Mouse (Mus musculus) 416B (cell line): ENCODE measurements around the gene Fmnl3.

ENCODE experiments used
- DNase-seq: peaks from one replicate; pipeline ENCODE4 v3.0.0; 2011; ENCODE audit warnings: low read depth

Gene Fmnl3

DNA sequence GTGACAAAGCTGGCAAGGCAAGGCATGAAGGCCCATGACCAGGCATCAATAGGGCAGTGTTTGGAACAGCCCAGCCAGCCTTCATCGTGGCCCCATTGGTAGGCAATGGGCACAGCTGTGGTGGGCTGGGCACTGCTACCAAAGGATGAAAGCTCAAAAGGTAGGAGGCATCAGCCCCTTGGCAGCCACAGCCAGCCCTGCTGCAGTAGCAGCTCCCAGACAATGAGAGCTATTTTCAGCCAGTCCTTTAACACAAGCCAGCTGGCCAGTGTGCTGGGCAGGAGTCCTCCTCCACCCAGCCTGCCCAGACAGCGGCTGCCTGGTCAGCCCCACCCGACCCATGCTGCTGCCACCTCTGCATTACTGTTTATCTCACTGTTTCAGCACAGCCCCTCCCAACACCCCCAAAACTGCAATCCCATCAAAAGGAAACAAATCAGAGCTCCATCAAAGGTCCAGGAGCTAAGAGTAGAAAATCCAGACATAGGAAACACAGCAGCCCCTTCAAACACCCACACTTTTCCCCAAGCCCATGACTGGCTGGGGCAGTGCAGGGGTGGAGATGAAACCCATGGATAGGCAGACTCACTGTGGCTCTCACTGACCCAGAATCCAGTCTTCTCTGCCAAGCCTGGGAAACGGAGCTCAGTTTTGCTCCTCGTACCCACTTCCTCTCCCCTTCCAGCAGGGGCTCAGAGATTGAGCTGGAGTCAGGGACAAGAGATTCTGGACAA lies 26.7 kb downstream of the Fmnl3 start:
- no peak for DNase-seq

GRCm38 (mm10) chr15:99342194-99342981 lies 27.9 kb downstream of the Fmnl3 start:
- DNase-seq, result no peak

- peak; percentile 94 for DNase-seq
Observed at GRCm38 (mm10) chr15:99341102-99341501, 29.2 kb downstream of the Fmnl3 start.

DNA sequence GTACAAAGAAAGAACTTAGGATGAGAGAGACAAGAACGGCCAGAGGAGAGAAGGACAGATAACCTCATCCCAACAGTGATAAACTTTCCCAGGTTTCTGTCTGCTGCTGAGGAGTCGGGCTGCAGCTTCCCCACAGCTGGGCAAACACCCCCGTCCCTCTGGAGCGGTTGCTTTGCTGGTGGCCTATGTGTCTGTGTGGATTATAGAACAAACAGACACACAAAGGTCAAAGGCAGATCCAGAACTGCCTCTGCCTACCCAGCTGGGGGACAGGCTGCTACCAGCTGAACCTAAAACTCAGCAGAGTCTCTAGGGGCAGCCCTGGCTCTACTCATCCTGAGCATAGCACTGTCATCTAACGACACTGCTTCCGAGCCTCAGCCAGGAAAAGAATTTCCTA lies 30.6 kb downstream of the Fmnl3 start:
- no peak for DNase-seq

- DNase-seq, result no peak
Observed at GRCm38 (mm10) chr15:99338916-99339315, 31.4 kb downstream of the Fmnl3 start.

DNA sequence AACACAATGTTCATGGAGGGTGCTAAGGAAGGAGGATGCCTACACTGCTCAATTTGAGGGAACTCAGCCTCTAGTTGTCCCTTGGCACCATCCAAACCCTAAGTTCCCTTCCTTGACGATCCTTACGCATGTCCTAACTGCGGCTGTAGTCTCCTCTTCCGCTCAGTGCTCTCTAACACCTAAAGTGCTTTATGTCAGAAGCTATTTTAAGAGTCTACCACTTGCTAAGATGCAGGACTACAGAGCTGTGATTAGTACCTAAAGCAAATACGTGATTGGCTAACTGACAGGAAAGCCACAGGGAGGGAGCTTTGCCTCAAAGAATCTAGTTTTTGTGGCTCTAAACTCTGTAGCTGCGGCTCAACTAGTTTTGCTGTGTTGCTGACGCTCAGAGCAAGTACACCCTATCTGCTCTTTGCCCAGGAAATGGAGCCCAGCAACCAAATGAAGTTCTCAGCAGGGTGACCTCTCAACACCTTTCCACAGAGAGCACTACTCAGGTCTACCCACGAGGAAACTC lies 34.4 kb downstream of the Fmnl3 start:
- DNase-seq, result no peak

- peak; percentile 67 for DNase-seq
Observed at GRCm38 (mm10) chr15:99334500-99334899, 35.8 kb downstream of the Fmnl3 start.

GRCm38 (mm10) chr15:99333676-99334065 lies 36.6 kb downstream of the Fmnl3 start:
- DNase-seq, result peak; percentile 17

GRCm38 (mm10) chr15:99332921-99333675 lies 37.2 kb downstream of the Fmnl3 start:
- DNase-seq, result peak; percentile 98

DNA sequence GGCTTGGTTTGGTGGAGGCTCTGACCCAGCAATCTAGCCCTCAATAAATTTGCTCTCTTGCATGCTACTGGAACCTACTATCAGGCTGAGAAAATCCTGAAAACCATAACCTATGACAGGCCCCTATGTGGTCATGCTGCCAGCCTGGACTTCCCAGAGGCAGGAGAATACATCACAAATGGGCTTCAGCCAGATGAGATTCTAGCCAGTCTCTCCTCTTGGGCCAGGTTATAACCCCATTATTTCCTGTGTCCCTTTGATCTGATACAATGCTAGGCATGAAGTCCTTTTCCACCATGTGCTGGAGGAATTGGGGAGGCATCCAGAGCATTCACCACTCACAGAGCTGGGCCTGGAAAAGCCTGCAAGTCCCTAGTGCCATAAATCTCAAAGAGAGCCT lies 38.2 kb downstream of the Fmnl3 start:
- DNase-seq, result no peak

DNA sequence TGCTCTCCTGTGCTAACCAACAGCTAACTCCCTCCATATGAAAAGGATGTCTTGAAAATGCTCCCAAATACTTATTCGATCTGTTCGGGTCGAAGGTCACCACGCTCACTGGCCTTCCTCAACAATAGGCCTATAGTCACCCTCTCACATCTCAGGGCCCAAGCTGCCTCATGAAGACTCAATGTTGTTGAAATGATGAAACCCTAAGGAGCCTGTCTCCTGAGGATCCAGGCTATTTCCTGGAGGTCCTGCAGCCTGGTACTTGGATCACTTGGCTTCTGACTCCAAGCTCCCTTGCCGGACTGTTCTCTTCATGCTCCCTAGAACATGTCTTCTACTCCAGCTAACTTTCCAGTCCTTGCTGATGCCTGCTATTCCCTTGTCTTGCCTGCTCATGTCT lies 38.9 kb downstream of the Fmnl3 start:
- no peak for DNase-seq

- no peak for DNase-seq
Observed at GRCm38 (mm10) chr15:99330324-99330723, 40.0 kb downstream of the Fmnl3 start.

GRCm38 (mm10) chr15:99328011-99328410 lies 42.3 kb downstream of the Fmnl3 start:
- DNase-seq, result no peak

DNA sequence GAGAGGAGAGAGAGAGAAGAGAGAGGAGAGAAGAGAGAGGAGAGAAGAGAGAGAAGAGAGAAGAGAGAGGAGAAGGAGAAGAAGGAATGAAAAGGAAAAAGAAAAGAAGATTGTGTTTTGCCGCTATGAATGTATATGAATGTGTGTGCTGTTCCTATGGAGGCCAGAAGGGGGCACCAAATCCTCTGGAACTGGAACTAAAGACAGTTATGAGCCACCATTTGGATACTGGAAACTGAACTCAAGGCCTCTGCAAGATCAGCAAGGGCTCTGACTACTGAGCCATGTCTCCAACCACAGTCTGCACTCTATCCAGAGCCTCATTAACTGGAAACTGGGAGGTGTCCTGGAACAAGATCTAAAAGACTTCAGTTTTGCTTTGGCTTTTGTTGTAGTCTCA lies 43.3 kb downstream of the Fmnl3 start:
- DNase-seq, result peak; percentile 77

DNA sequence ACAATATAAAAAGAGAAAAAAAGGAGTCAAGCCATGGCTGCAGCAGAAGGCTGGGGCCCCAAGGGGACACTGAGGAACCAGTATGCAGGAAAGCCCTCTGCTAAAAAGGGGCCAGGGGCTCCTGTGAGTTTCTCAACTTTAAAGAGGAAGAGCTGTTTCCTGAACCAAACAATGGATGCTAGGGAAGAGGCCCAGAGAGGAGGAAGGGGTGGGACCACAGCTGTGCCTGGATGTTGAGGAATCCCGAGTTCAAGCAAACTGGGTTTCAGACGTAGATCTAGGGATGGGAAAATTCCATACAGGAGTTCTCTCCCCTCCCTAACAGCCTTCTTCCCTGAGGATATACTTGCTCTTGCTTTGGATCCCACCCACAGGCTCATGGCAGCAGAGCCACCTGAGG lies 43.9 kb downstream of the Fmnl3 start:
- DNase-seq, result no peak

DNA sequence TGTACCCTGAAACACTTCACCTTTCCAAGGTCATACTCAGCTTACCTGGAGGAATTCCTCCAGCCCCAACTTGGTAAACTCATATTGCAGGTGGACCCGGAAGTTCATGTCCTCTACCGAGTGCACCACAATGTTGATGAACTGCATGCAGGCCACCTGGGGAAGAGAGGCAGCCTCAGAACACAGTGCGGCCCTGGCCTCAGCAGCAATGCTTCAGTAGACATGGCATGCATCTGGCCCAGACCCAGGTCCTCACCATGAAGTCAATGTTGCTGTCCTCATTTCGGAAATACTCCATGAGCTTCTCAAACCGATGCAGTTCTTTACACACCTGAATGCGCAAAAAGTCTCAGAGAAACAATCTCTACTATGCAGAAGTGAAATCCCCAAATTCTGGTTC lies 44.7 kb downstream of the Fmnl3 start:
- DNase-seq, result no peak

GRCm38 (mm10) chr15:99324151-99324550 lies 46.1 kb downstream of the Fmnl3 start:
- no peak for DNase-seq

- no peak for DNase-seq
Observed at GRCm38 (mm10) chr15:99320978-99321377, 49.3 kb downstream of the Fmnl3 start.

DNA sequence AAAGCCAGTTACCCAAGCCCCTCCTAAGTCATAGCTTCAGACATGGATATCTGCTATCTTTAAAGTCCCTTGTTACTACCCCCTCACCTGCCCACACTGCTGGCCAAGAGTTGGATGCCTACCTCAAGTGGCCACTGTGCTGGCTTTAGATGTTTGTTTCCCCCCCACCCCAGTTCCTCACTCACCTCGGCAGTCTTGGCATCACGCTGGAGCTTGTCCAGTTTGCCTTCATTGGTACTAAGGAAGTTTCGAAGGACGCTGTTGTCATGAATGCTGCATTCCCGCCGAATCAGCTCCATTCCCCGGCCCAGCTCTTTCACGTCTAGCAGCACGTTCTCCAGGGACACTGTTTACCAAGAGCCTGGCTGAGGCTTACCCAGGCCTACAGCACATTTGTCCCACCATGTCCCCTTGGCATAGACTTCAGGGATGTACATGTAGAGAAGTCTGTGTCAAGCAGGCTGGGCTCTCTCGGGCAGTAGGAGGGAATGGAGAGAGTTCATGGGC lies 50.1 kb downstream of the Fmnl3 start:
- DNase-seq, result no peak

DNA sequence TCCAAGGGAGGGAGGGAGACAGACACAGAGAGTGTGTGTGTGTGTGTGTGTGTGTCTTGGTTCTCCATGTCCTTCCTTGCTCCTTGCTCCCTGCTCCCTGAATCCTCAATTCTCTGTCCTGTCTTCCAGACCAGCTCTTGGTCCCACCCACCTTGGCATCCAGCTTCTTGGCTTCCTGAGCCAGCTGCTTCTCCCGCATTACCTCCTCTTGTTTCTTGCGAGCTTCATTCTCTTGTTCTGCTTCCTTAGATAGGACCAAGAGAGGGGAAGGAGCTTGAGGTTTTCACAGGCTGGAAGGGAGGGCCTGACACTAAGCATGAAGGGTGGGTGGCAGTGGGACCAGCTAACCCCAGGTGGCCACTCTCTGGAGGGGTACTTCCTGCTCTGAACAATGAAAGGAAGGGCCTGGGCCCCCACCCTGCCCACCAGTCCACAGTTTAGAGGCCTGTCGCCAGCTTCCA lies 50.8 kb downstream of the Fmnl3 start:
- no peak for DNase-seq

DNA sequence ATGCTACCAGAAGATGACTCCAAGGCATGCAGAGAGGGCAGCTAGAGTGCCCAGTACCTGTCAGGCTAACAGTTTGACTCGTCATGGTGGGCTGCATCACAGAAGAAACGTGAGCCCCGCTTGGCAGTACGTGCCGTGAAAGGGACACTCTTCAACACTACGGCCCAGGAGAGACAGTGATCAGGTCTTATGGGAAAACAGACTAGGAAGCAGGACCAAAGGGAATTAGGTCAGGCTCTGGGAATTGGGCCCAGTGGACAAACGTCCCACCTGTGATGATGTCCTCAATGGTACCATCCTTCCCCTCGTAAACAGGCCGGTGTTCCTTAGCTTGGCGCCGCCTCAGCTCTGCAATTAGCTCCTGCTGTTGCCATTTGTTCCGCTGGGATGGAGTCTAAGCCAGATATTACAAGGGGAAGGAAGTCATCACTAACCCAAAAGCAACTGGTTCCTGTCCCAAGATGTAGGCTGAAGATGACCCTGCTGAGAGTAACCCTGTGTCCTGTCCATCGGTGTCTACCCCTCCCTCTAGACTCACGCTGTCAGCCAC lies 51.3 kb downstream of the Fmnl3 start:
- DNase-seq, result no peak

- no peak for DNase-seq
Observed at GRCm38 (mm10) chr15:99318071-99318470, 52.2 kb downstream of the Fmnl3 start.
